Mouse (Mus musculus): ENCODE results near the gene Mfap3. TPM values are rescaled to one million over a fixed set of nuclear protein-coding genes. Genes with fewer than 3 reads are reported as not detected.

Gene Mfap3
- polyA plus RNA-seq, 1 experiment from 2014 or later: 58.0 TPM

- H3K27me3 ChIP-seq (ENCODE audit: control insufficient read depth, insufficient read depth, low read length): no peaks in the 10 kb centered on the region
- H3K27ac ChIP-seq (ENCODE audit: low read depth, low read length): no peak overlapping the region
- no peak overlapping the region for H3K4me3 ChIP-seq (ENCODE audit: low read depth, low read length)
- no peaks in the 10 kb centered on the region for H3K9me3 ChIP-seq (ENCODE audit: control insufficient read depth, low read length)
- no peak for DNase-seq (ENCODE audit: low spot score)
- 0 out of 2 replicates have a peak, but pooled peaks cover 2% of the 10 kb centered on the region for H3K4me1 ChIP-seq (ENCODE audit: control insufficient read depth, insufficient read depth, low read length)
- ATAC-seq (ENCODE audit: insufficient read depth, low FRiP score, low TSS enrichment): no peak
- H3K9ac ChIP-seq (ENCODE audit: low read length): no peak overlapping the region
- WGBS: 89% methylated on average over 12 of the region's 12 CpGs
- H3K36me3 ChIP-seq (ENCODE audit: control insufficient read depth, insufficient read depth, low read length): no peaks in the 10 kb centered on the region
- no peak overlapping the region for H3K4me2 ChIP-seq (ENCODE audit: low read depth)
Measured at GRCm38 (mm10) chr11:57564564-57564963, 46.1 kb downstream of the Mfap3 start.

GRCm38 (mm10) chr11:57566091-57567035 is 47.9 kb downstream of the Mfap3 start:
- 35% methylated on average over 18 of the region's 18 CpGs for WGBS
- H3K36me3 ChIP-seq (ENCODE audit: control insufficient read depth, insufficient read depth, low read length): no peaks in the 10 kb centered on the region
- 0 out of 2 replicates have a peak overlapping the region, but pooled peaks have one; percentile 29 for H3K9ac ChIP-seq (ENCODE audit: low read length)
- no peaks in the 10 kb centered on the region for H3K9me3 ChIP-seq (ENCODE audit: control insufficient read depth, low read length)
- 0 out of 2 replicates have a peak, but pooled peaks cover 2% of the 10 kb centered on the region for H3K4me1 ChIP-seq (ENCODE audit: control insufficient read depth, insufficient read depth, low read length)
- H3K27me3 ChIP-seq (ENCODE audit: control insufficient read depth, insufficient read depth, low read length): no peaks in the 10 kb centered on the region
- no peak overlapping the region for H3K27ac ChIP-seq (ENCODE audit: low read depth, low read length)
- H3K4me2 ChIP-seq (ENCODE audit: low read depth): no peak overlapping the region
- DNase-seq (ENCODE audit: low spot score) (no peak), ATAC-seq (ENCODE audit: insufficient read depth, low FRiP score, low TSS enrichment) (no peak)
- H3K4me3 ChIP-seq (ENCODE audit: low read depth, low read length): no peak overlapping the region

- DNase-seq (ENCODE audit: low spot score) (no peak), ATAC-seq (ENCODE audit: insufficient read depth, low FRiP score, low TSS enrichment) (no peak)
- Histone ChIP-seq H3K27ac (ENCODE audit: low read depth, low read length) (no peak overlapping the region), H3K4me1 (ENCODE audit: control insufficient read depth, insufficient read depth, low read length) (0 out of 2 replicates have a peak, but pooled peaks cover 2% of the 10 kb centered on the region), H3K4me3 (ENCODE audit: low read depth, low read length) (no peak overlapping the region), H3K4me2 (ENCODE audit: low read depth) (no peak overlapping the region), H3K9ac (ENCODE audit: low read length) (no peak overlapping the region), H3K9me3 (ENCODE audit: control insufficient read depth, low read length) (no peaks in the 10 kb centered on the region), H3K27me3 (ENCODE audit: control insufficient read depth, insufficient read depth, low read length) (no peaks in the 10 kb centered on the region), H3K36me3 (ENCODE audit: control insufficient read depth, insufficient read depth, low read length) (no peaks in the 10 kb centered on the region)
- 92% methylated on average over 2 of the region's 2 CpGs for WGBS
Measured at GRCm38 (mm10) chr11:57568950-57569490, 50.6 kb downstream of the Mfap3 start.

- Histone ChIP-seq H3K9me3 (ENCODE audit: control insufficient read depth, low read length) (no peaks in the 10 kb centered on the region), H3K4me3 (ENCODE audit: low read depth, low read length) (no peak overlapping the region), H3K27me3 (ENCODE audit: control insufficient read depth, insufficient read depth, low read length) (no peaks in the 10 kb centered on the region), H3K27ac (ENCODE audit: low read depth, low read length) (no peak overlapping the region), H3K36me3 (ENCODE audit: control insufficient read depth, insufficient read depth, low read length) (no peaks in the 10 kb centered on the region), H3K4me2 (ENCODE audit: low read depth) (no peak overlapping the region), H3K4me1 (ENCODE audit: control insufficient read depth, insufficient read depth, low read length) (0 out of 2 replicates have a peak, but pooled peaks cover 2% of the 10 kb centered on the region), H3K9ac (ENCODE audit: low read length) (no peak overlapping the region)
- ATAC-seq (ENCODE audit: insufficient read depth, low FRiP score, low TSS enrichment): no peak
- no peak for DNase-seq (ENCODE audit: low spot score)
- 91% methylated on average over 3 of the region's 3 CpGs for WGBS
Measured at GRCm38 (mm10) chr11:57571035-57571434, 52.6 kb downstream of the Mfap3 start.

GRCm38 (mm10) chr11:57573686-57574274 is 55.3 kb downstream of the Mfap3 start:
- ATAC-seq (ENCODE audit: insufficient read depth, low FRiP score, low TSS enrichment) (no peak), DNase-seq (ENCODE audit: low spot score) (no peak)
- no peak overlapping the region for H3K4me2 ChIP-seq (ENCODE audit: low read depth)
- H3K9ac ChIP-seq (ENCODE audit: low read length): no peak overlapping the region
- no peaks in the 10 kb centered on the region for H3K4me1 ChIP-seq (ENCODE audit: control insufficient read depth, insufficient read depth, low read length)
- WGBS: 67% methylated on average over 14 of the region's 14 CpGs
- H3K9me3 ChIP-seq (ENCODE audit: control insufficient read depth, low read length): no peaks in the 10 kb centered on the region
- H3K27me3 ChIP-seq (ENCODE audit: control insufficient read depth, insufficient read depth, low read length): no peaks in the 10 kb centered on the region
- H3K27ac ChIP-seq (ENCODE audit: low read depth, low read length): no peak overlapping the region
- no peak overlapping the region for H3K4me3 ChIP-seq (ENCODE audit: low read depth, low read length)
- no peaks in the 10 kb centered on the region for H3K36me3 ChIP-seq (ENCODE audit: control insufficient read depth, insufficient read depth, low read length)

GRCm38 (mm10) chr11:57576871-57577515 is 58.5 kb downstream of the Mfap3 start:
- DNase-seq (ENCODE audit: low spot score): no peak
- Histone ChIP-seq H3K4me2 (ENCODE audit: low read depth) (no peak overlapping the region), H3K9me3 (ENCODE audit: control insufficient read depth, low read length) (no peaks in the 10 kb centered on the region), H3K27me3 (ENCODE audit: control insufficient read depth, insufficient read depth, low read length) (no peaks in the 10 kb centered on the region), H3K4me3 (ENCODE audit: low read depth, low read length) (no peak overlapping the region), H3K36me3 (ENCODE audit: control insufficient read depth, insufficient read depth, low read length) (no peaks in the 10 kb centered on the region), H3K9ac (ENCODE audit: low read length) (no peak overlapping the region), H3K4me1 (ENCODE audit: control insufficient read depth, insufficient read depth, low read length) (no peaks in the 10 kb centered on the region), H3K27ac (ENCODE audit: low read depth, low read length) (no peak overlapping the region)
- WGBS: 88% methylated on average over 6 of the region's 6 CpGs
- no peak for ATAC-seq (ENCODE audit: insufficient read depth, low FRiP score, low TSS enrichment)

GRCm38 (mm10) chr11:57582818-57583635 is 64.6 kb downstream of the Mfap3 start:
- Histone ChIP-seq H3K9me3 (ENCODE audit: control insufficient read depth, low read length) (no peaks in the 10 kb centered on the region), H3K4me1 (ENCODE audit: control insufficient read depth, insufficient read depth, low read length) (peaks cover 9% of the 10 kb centered on the region), H3K4me2 (ENCODE audit: low read depth) (no peak overlapping the region), H3K4me3 (ENCODE audit: low read depth, low read length) (no peak overlapping the region), H3K27ac (ENCODE audit: low read depth, low read length) (0 out of 2 replicates have a peak overlapping the region, but pooled peaks have one; percentile 11), H3K36me3 (ENCODE audit: control insufficient read depth, insufficient read depth, low read length) (no peaks in the 10 kb centered on the region), H3K27me3 (ENCODE audit: control insufficient read depth, insufficient read depth, low read length) (no peaks in the 10 kb centered on the region), H3K9ac (ENCODE audit: low read length) (no peak overlapping the region)
- 15% methylated on average over 10 of the region's 10 CpGs for WGBS
- DNase-seq (ENCODE audit: low spot score) (peak; percentile 69), ATAC-seq (ENCODE audit: insufficient read depth, low FRiP score, low TSS enrichment) (peak; percentile 84)
